Mouse (Mus musculus) B cell, adult 2 months (primary cell): ENCODE results near the gene Retreg3.

Experiments
- DNase-seq, 2 experiments: peaks; one replicate each; pipeline ENCODE4 v3.0.0; 2022

Retreg3 gene

GRCm38 (mm10) chr11:101050359-101050758 is 69.3 kb downstream of the Retreg3 start:
- no peak for DNase-seq

- DNase-seq, result no peak
Measured at GRCm38 (mm10) chr11:101047502-101047901, 72.2 kb downstream of the Retreg3 start.

- peak; percentile 28 to 32 for DNase-seq
Measured at GRCm38 (mm10) chr11:101046440-101046839, 73.3 kb downstream of the Retreg3 start.
